Mouse (Mus musculus): ENCODE results near the gene Olfr1177-ps. TPM values are rescaled to one million over a fixed set of nuclear protein-coding genes. Genes with fewer than 3 reads are reported as not detected.

Olfr1177-ps gene
- not detected for total RNA-seq (2021)
- long read RNA-seq, experiment 1: 0 reads
- long read RNA-seq, experiment 2: 0 reads

DNA sequence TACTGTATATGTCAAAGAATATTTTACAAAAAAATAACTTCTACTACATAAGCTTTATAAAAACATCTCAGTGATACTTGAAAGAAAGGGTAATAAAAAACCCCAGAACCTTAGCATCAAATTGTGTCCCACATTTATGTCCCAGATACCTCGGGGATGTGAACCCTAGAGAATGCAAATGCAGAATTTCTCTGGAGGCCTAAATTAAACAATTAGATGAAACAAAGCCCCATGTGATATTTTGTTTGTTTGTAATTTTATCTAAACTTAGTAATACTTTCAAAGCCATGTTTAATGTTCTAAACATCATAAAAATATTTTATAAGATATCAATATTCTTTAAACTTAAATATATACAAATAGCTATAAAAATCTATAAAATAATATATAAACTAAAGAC, at the start of gene Olfr1177-ps:
Gene Olfr1177-ps (minus strand): TSS at position 101 of the 400 bp plus-strand sequence.
- no peak for DNase-seq

DNA sequence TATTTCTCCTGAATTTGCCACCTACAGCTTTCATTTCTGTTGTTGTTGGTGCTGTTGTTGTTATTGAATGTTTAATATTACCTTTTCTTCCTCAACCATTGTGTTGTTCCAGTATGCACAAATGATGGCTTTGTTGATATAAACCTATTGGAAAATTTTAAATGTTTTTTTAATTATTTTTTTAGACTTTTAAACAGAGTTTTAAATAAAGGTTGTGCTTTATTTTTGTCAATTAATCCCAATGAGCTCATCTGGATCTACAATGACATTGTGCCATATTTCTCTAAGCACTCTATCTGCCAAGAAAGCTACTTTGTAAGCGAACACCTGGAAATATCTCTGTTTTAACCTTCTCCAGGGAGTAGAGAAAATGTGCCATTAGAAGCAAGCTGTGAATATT, 40.5 kb upstream of the Olfr1177-ps start, which contains the start of gene Olfr1178:
Gene Olfr1178 (plus strand): TSS at position 301 of the 400 bp plus-strand sequence.
- DNase-seq: no peak

GRCm38 (mm10) chr2:88356304-88356703, 10.0 kb upstream of the Olfr1177-ps start:
- DNase-seq: no peak

DNA sequence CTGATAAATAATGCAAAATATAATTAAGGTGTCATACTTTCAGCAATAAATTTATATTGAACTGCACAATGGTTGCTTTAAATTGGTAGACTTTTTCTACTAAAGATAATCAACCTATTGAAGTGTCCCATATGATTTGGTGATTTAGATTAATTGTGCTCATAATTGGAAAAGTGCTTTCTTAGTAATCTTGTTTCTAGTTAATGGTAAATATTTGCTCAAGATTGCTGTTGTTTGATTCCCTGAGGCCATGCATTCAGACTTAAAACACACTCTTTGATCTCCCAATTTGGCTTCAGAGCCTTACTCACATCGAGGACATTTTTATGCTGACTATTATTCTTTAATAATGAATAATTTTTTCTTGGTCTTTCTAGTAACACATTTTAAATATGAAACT, 9.9 kb downstream of the Olfr1177-ps start, which contains the start of gene Olfr1176:
Gene Olfr1176 (plus strand): TSS at position 301 of the 400 bp plus-strand sequence.
- no peak for DNase-seq

DNA sequence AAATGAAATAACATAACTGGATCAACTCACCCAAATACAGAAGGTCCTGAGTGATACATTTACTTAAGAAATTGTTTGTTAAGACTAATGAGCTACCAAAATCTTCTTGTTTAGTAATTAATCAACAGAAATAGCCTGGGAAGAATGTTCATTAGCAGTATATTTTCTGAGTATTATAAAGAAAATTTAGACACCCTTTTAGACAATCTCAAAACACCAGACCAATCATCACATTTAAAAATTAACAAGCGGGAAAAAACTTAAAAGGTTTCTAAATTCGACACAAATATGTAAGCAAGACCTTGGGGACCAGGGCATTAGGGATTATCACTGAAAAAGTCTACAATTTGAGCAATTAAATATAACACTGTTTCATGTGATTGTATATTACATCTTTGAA, 19.2 kb downstream of the Olfr1177-ps start, which contains the start of gene Olfr1175-ps:
Gene Olfr1175-ps (minus strand): TSS at position 101 of the 400 bp plus-strand sequence.
- DNase-seq: no peak

DNA sequence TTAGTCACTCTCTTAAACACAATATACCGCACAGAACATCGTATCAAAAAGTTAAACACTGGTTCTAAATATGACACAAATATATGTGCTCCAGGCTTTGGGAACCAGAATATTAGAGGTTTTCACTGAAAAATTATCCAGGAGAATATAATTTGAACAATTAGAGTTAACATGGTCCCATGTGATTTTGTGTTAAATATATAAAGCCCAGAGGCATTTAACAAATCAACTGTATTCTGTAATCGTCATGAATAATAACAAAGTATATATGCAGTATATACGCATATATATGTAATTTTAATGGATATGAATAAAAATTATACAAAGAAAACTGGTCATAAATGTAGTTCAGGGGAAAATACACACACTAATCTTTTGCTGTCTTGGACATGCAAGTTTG, 31.3 kb downstream of the Olfr1177-ps start, which contains the start of gene Olfr1174-ps:
Gene Olfr1174-ps (minus strand): TSS at position 101 of the 400 bp plus-strand sequence.
- no peak for DNase-seq

Other genes with a start within 250 kb of the Olfr1177-ps start
- gene Olfr1166, start 218.2 kb downstream of the Olfr1177-ps start, total RNA-seq (2021): not detected
- gene Olfr1167, start 191.3 kb downstream of the Olfr1177-ps start, total RNA-seq (2021): not detected
- gene Olfr1168, start 164.6 kb downstream of the Olfr1177-ps start, total RNA-seq (2021): not detected
- gene Olfr1170, start 118.2 kb downstream of the Olfr1177-ps start, total RNA-seq (2021): not detected
- not detected for gene Olfr1173, start 66.6 kb downstream of the Olfr1177-ps start, total RNA-seq (2021)
- not detected for gene Olfr1174-ps, start 31.4 kb downstream of the Olfr1177-ps start, total RNA-seq (2021)
- gene Olfr1175-ps, start 19.3 kb downstream of the Olfr1177-ps start, total RNA-seq (2021): not detected
- gene Olfr1176, start 9.8 kb downstream of the Olfr1177-ps start, total RNA-seq (2021): not detected
- gene Olfr1178, start 40.6 kb upstream of the Olfr1177-ps start, total RNA-seq (2021): not detected
- not detected for gene Olfr1179, start 60.0 kb upstream of the Olfr1177-ps start, total RNA-seq (2021)
- not detected for gene Olfr1180, start 72.7 kb upstream of the Olfr1177-ps start, total RNA-seq (2021)
- gene Olfr1181, start 79.7 kb upstream of the Olfr1177-ps start, total RNA-seq (2021): not detected
- gene Gm13757, start 102.6 kb upstream of the Olfr1177-ps start, total RNA-seq (2021): not detected
- gene Olfr1183, start 108.4 kb upstream of the Olfr1177-ps start, total RNA-seq (2021): not detected
- not detected for gene Olfr1184, start 137.1 kb upstream of the Olfr1177-ps start, total RNA-seq (2021)
- not detected for gene Olfr1185-ps1, start 146.8 kb upstream of the Olfr1177-ps start, total RNA-seq (2021)
- gene Olfr1186, start 172.1 kb upstream of the Olfr1177-ps start, total RNA-seq (2021): not detected
- gene Olfr1188, start 210.4 kb upstream of the Olfr1177-ps start, total RNA-seq (2021): not detected
- not detected for gene Olfr1189, start 240.0 kb upstream of the Olfr1177-ps start, total RNA-seq (2021)

Data from adrenal gland, postnatal 10 days (tissue).